Mouse (Mus musculus): ENCODE results near the gene Mgat2. TPM values are rescaled to one million over a fixed set of nuclear protein-coding genes. Genes with fewer than 3 reads are reported as not detected.

The Mgat2 gene
- total RNA-seq, 2 experiments from 2014 or later: 5.6 to 7.2 TPM

DNA sequence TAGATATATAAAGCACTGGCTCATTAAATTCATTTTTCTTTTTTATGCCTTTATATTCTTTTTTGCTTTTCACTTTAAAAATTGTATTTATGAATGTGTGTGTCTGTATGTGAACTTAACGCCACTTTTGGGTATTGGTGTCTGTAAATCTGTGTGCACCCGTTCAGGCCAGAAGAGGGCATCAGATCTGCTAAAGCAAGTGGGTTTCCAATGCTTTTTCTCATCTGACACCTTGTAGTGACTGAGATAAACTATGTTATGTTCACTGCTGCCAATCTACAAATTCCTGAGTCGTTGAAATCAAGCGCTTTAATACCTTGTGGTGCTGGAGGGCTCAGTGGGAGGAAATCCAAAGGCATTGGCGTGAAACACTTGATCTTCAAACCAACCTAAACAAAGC is 27.1 kb downstream of the Mgat2 start:
- no peak for DNase-seq (ENCODE audit: low spot score)

GRCm38 (mm10) chr12:69213186-69213777 is 29.3 kb downstream of the Mgat2 start:
- DNase-seq (ENCODE audit: low spot score): no peak

DNA sequence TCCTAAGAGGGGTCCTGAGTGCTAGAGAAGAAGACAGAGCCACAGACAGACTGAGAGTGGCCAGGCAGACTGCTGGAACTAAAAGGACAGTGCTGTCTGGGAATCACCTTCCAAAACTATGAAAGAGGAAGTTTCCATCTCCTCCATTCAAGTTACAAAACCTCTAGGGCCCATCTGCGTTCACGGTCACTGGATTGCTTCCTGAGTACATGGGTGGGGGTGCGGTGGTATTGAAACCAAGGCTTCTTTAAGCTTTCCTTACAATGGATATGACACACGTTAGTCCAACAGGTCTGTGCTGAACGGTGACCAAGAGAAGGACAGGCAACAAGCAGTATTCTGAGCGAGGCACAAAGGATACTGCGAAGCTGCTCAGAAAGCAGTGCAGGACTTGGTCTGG is 30.4 kb downstream of the Mgat2 start:
- no peak for DNase-seq (ENCODE audit: low spot score)

- DNase-seq (ENCODE audit: low spot score): peak; percentile 69
These were observed 31.2 kb downstream of the Mgat2 start for GRCm38 (mm10) chr12:69215000-69215785.

DNA sequence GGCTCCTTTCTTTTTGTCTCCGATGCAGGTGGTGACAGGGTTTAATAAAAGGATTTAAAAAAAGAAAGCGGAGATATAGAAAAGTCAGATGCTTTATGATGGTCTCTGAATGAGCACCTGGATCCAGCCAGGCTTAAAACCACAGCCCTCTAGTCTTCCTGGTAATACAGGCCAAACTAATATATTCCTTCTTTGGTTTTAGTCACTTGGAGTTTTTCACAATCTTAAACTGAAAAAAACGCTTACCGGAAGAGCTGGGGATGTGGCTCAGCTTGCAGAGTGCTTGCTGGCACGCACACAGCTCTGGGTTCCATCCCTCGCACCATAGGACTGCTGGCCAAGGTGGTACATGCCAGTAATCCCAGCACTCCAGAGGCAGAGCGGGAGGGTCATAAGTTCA is 32.6 kb downstream of the Mgat2 start:
- DNase-seq (ENCODE audit: low spot score): no peak

DNA sequence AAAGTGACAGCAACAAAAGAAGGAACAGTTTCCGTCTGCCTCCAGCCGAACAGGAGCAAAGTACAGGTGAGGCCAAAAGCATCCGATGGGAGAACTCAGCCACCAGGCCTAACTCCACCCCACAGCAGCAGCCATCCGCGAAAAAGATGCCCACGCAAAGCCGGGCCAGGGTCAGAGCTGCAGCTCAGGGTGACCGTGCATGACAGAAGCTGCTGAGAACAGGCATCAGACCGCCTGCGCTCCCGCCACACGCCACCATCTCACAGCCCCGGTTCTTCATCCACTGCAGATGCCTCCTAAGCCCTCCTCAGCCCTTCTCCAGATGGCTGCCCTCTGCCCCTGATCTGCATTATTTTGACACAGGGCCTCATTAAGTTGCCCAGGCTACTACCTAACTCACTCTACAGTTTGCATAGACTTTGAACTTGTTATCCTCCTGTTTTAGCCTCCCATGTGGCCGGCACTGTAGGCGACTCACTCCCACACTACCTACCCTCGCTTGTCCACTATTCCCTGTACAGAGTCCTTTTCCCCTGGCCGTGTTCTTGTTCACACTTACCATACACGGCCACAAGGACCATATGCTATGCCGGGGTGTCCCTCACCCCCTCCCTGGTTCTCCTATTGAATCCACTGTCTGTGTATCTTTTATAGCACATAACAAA is 36.8 kb downstream of the Mgat2 start:
- DNase-seq (ENCODE audit: low spot score): no peak

DNA sequence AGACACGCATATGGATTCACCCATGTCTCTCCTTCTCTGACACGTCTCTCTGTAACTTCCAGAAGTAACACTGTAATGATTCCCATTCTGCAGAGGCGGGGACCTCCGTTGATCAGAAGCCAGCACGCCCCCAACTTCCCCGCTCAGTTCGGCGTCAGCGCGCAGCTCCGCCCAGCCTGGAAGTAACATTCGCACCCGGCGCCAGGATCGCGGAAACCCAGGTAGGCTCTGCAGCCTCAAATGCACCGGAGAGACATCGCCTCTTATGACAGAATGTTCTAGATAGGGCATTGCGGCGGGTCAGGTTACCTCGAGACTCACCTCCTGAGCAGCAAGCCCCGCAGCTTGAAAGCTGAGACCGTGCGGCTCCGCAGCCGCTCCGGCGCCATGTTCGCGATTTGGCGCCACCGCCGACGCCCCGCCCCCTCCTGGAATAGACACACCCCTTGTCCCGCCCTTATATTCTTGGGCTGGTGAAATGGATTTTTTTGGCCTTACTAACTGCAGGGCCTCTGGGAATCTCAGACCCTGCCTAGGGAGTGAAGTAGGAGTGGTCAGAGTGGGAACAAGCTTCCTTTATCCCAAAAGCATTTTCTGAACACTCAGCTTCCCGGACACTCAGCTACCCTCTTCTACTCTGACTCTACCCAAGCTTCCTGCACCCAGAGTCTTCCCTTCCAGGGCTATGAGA is 44.0 kb downstream of the Mgat2 start, which contains the start of gene Pole2:
TSS of gene Pole2 (minus strand) at position 420 of the 691 bp plus-strand sequence.
- DNase-seq (ENCODE audit: low spot score): peak; percentile 88

- no peak for DNase-seq (ENCODE audit: low spot score)
These were observed 45.3 kb downstream of the Mgat2 start for GRCm38 (mm10) chr12:69229251-69229650.

DNA sequence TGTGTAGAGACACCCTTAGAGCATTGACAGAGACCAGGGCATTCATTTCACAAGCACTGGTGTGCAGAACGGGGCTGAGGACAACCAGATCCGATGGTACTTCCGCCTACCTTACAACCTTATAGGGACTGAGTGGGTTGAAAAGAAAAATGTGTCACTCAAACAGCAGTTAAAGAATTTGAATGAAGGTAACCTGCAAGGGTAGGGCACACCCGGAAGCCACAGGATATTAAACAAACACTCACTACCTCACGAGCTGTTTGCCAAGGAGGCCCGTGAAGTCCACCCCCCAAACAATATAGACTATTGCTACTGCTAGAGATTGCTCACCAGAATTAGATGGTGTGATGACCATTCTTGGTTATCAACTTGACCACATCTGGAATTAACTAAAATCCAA is 51.8 kb downstream of the Mgat2 start:
- no peak for DNase-seq (ENCODE audit: low spot score)

Small RNA genes within 50 kb of the gene (microRNA-seq; reads per million reads assigned to microRNA genes)
- gene Gm47287 (not detected), gene Gm47295 (5.1 reads per million, percentile 10 among the genes with 10 or more reads in this experiment)

Other genes with a start within 250 kb of the Mgat2 start
- 1,000 to 10,000 TPM in 1 of 2 experiments, 100 to 1,000 TPM in 1; 898 to 1,011 TPM for gene Rps29, start 25.0 kb upstream of the Mgat2 start, total RNA-seq (2021)
- gene Lrr1, start 15.3 kb upstream of the Mgat2 start, total RNA-seq (2021): not detected
- 100 to 1,000 TPM; 336 to 346 TPM for gene Rpl36al, start 74 bp upstream of the Mgat2 start, total RNA-seq (2021)
- 1 to 10 TPM; 1.7 to 3.4 TPM for gene Gm49383, start 12.9 kb downstream of the Mgat2 start, total RNA-seq (2021)
- gene Dnaaf2, start 14.3 kb downstream of the Mgat2 start, total RNA-seq (2021): under 1 TPM; 0.59 to 0.73 TPM
- gene Gm49384, start 20.1 kb downstream of the Mgat2 start, total RNA-seq (2021): 1 to 10 TPM; 1.9 to 2.0 TPM
- gene Pole2, start 44.0 kb downstream of the Mgat2 start, total RNA-seq (2021): under 1 TPM; 0.18 to 0.19 TPM
- 10 to 100 TPM; 22.7 to 26.2 TPM for gene Klhdc1, start 57.0 kb downstream of the Mgat2 start, total RNA-seq (2021)
- 100 to 1,000 TPM in 1 of 2 experiments, 10 to 100 TPM in 1; 98.7 to 119 TPM for gene Klhdc2, start 112.5 kb downstream of the Mgat2 start, total RNA-seq (2021)
- 10 to 100 TPM; 18.7 to 20.9 TPM for gene Nemf, start 173.0 kb downstream of the Mgat2 start, total RNA-seq (2021)
- gene Arf6, start 188.0 kb downstream of the Mgat2 start, total RNA-seq (2021): 10 to 100 TPM; 19.1 to 26.3 TPM
- not detected for gene Gm9887, start 188.3 kb downstream of the Mgat2 start, total RNA-seq (2021)